Mouse (Mus musculus) heart, adult 2 months (tissue): Measurements from ENCODE around the gene Gm9774. TPM values are rescaled to one million over a fixed set of nuclear protein-coding genes. Genes with fewer than 3 reads are reported as not detected.

Experiments
- DNase-seq, 2 experiments: peaks; one replicate each; pipeline ENCODE4 v3.0.0; 2021
- H3K27ac ChIP-seq: fragments of 200-600 bp; 2 replicates; pipeline ENCODE4 v1.8.1; 2022
- H3K27me3 ChIP-seq: fragments of 200-500 bp; 2 replicates; pipeline ENCODE4 v1.6.1; 2012; ENCODE audit warnings: mild to moderate bottlenecking, low read length, inconsistent platforms, mixed read lengths; ENCODE audit not compliant: control insufficient read depth, insufficient read depth
- H3K36me3 ChIP-seq: fragments of 200-500 bp; 2 replicates; pipeline ENCODE4 v1.6.1; 2012; ENCODE audit warnings: low read length, inconsistent platforms; ENCODE audit not compliant: control insufficient read depth, insufficient read depth
- H3K4me1 ChIP-seq: fragments of 200-500 bp; 2 replicates; pipeline ENCODE4 v1.6.1; 2011; ENCODE audit warnings: low read length; ENCODE audit not compliant: control insufficient read depth, insufficient read depth
- H3K4me3 ChIP-seq: fragments of 200-600 bp; 2 replicates; pipeline ENCODE4 v1.8.1; 2022
- H3K79me2 ChIP-seq: fragments of 200-500 bp; replicated peaks from 2 replicates; pipeline ENCODE4 v1.6.1; 2012; ENCODE audit warnings: mild to moderate bottlenecking, inconsistent platforms, low read length, moderate library complexity, mixed read lengths; ENCODE audit not compliant: control insufficient read depth, insufficient read depth
- H3K9ac ChIP-seq: fragments of 200-500 bp; 2 replicates; pipeline ENCODE4 v1.6.1; 2012; ENCODE audit warnings: low read depth, mild to moderate bottlenecking, control low read depth, inconsistent platforms, low read length, mixed read lengths
- CTCF ChIP-seq: fragments of 200-600 bp; IDR thresholded peaks from 2 replicates; pipeline ENCODE4 v1.8.1; 2022; ENCODE audit warnings: antibody characterized with exemption, mild to moderate bottlenecking, moderate library complexity
- EP300 ChIP-seq: fragments of 200-500 bp; IDR thresholded peaks from 2 replicates; pipeline ENCODE4 v1.6.1; 2011; ENCODE audit warnings: low read depth, low read length, control low read depth; ENCODE audit not compliant: insufficient read depth
- POLR2A ChIP-seq: fragments of 200-500 bp; IDR thresholded peaks from 2 replicates; pipeline ENCODE4 v1.6.1; 2011; ENCODE audit warnings: mild to moderate bottlenecking, low read depth, low read length, control low read depth; ENCODE audit not compliant: insufficient read depth
- WGBS: fragments of 180-500 bp; shearing (Covaris S2); methylation state at CpG from one replicate; pipeline ENCODE4 v1.1.7; 2018; 5-methylcytosine and 5-hydroxymethylcytosine counted together
- intact Hi-C: fragments of 180-260 bp; cut with DNase I; formaldehyde crosslinking; loops from one replicate; pipeline ENCODE4 v1.15.1; 2025
- polyA plus RNA-seq: library from polyadenylated mRNA; depleted of rRNA; stranded (reverse); fragments of >200 nt; gene quantifications from 2 replicates; pipeline ENCODE4 v1.2.3, GENCODE M21; 2012; rRNA removed
- total RNA-seq, 2 experiments: library from RNA; stranded (reverse); gene quantifications; 2 replicates each; pipeline ENCODE4 v1.2.3; 2021

The Gm9774 gene
- total and polyA plus RNA-seq, 3 experiments = 3.3 to 4.7 (median 3.5) TPM

DNA sequence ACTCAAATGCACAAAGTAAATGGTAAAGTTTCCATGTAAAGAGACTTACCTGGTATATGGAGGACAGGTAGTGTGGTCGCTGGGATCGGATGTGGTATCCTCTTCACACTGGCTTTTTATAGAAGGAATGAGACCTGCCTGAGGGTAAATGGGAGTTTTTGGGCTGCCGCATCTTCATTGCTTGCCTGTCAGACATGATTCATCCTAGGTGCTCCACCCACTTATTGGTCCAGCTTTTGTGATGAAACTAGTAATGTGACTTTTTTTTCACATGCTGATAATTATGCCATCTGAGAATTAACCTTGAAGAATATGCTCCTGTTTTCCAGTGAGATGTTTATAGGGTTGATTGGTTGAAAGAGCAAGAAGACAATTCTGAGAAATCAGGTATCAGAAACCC, 9.5 kb upstream of the Gm9774 start, which contains the start of gene Sprr1b:
TSS of gene Sprr1b (minus strand) at position 101 of the 400 bp plus-strand sequence.
- Histone ChIP-seq H3K27ac (no peak within 1 kb of the TSS), H3K36me3 (no peaks in the 10 kb centered on the region), H3K4me1 (no peaks in the 10 kb centered on the region), H3K9ac (no peak within 1 kb of the TSS), H3K27me3 (no peaks in the 10 kb centered on the region), H3K4me3 (no peak within 1 kb of the TSS), H3K79me2 (no peaks in the 10 kb centered on the region)
- intact Hi-C loops = no loop called here
- 89% methylated on average over 3 of the region's 3 CpGs for WGBS
- TF ChIP-seq POLR2A = no peak
- no peak for DNase-seq

DNA sequence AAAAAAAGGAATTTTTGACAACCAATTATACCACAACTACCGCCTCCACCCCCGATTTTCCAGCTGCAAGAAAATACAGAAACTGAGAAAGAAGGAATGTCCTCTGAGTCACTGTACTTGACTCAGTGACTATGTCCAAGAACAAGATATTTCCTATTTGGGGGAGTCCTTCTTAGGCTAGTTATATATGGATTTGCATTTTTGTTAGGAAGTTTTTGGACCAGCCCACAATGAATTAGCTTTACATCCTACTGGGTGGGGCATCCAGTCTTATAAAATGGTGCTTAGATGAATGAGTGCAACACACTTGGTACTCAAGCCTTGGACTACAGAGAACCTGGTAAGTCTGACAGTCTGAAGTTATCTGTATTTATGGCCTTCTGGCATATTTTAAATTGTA, 3.1 kb upstream of the Gm9774 start, which contains the start of gene Sprr2k:
TSS of gene Sprr2k (plus strand) at position 301 of the 400 bp plus-strand sequence.
- TF ChIP-seq EP300 = no peak
- TF ChIP-seq CTCF = no peak
- no peak for TF ChIP-seq POLR2A
- no peak for DNase-seq

DNA sequence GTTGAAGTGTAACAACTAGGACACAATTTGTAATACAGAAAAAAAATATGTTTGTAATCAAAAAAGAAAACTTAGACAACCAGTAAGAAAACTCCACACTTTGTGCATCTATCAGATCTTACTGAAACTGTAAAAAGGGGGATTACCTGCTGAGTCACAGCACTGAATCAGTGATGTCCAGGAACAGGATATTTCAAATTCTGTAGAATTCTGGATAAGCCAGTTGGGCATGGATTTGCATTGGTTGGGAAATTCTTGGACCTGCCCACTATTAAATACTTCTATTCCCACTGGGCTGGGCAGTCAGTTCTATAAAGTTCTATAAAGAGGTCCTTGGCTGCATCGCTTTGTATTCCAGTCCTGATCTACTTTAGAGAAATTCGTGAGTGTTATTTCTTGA, 11.4 kb downstream of the Gm9774 start, which contains the start of gene Sprr2j-ps:
TSS of gene Sprr2j-ps (plus strand) at position 301 of the 400 bp plus-strand sequence.
- no peaks in the 10 kb centered on the region for H3K79me2 ChIP-seq
- no peak within 1 kb of the TSS for H3K27ac ChIP-seq
- DNase-seq = no peak
- no peak within 1 kb of the TSS for H3K9ac ChIP-seq
- no peak for TF ChIP-seq CTCF
- TF ChIP-seq POLR2A = no peak
- no peak for TF ChIP-seq EP300
- 88% methylated on average over 2 of the region's 2 CpGs for WGBS
- intact Hi-C loops = no loop called here
- H3K27me3 ChIP-seq = no peaks in the 10 kb centered on the region
- H3K36me3 ChIP-seq = no peaks in the 10 kb centered on the region
- H3K4me1 ChIP-seq = no peaks in the 10 kb centered on the region
- no peak within 1 kb of the TSS for H3K4me3 ChIP-seq

More for the DNA sequence above, 3.1 kb upstream of the Gm9774 start, which contains the start of gene Sprr2k:
- H3K27me3 ChIP-seq = no peaks in the 10 kb centered on the region
- H3K79me2 ChIP-seq = no peaks in the 10 kb centered on the region
- no peaks in the 10 kb centered on the region for H3K4me1 ChIP-seq
- intact Hi-C loops = no loop called here
- no peaks in the 10 kb centered on the region for H3K36me3 ChIP-seq
- H3K9ac ChIP-seq = no peak within 1 kb of the TSS
- H3K4me3 ChIP-seq = no peak within 1 kb of the TSS
- WGBS = 71% methylated on average over 2 of the region's 2 CpGs
- H3K27ac ChIP-seq = no peak within 1 kb of the TSS

DNA sequence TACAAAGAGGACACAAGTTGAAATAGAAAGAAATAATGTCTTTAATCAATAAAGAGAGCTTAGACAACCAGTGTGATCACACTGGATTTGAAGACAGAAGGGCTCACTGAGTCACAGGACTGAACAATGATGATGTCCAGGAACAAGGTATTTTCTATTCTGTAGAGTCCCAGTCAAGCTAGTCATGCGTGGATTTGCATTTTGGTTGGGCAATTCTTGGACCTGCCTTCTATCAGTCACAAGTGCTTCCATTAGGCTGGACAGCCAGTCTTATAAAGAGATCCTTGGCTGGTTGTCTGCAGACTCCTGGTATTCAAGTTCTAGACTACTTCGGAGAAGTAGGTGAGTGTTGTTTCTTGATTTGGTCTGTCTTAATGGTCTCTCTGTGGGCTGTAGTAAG, 21.5 kb downstream of the Gm9774 start, which contains the start of gene Sprr2i:
TSS of gene Sprr2i (plus strand) at position 301 of the 400 bp plus-strand sequence.
- H3K36me3 ChIP-seq = no peaks in the 10 kb centered on the region
- H3K27me3 ChIP-seq = no peaks in the 10 kb centered on the region
- H3K9ac ChIP-seq = no peak within 1 kb of the TSS
- no peaks in the 10 kb centered on the region for H3K4me1 ChIP-seq
- DNase-seq = no peak
- no peak within 1 kb of the TSS for H3K27ac ChIP-seq
- 84% methylated on average over 2 of the region's 2 CpGs for WGBS
- intact Hi-C loops = no loop called here
- H3K79me2 ChIP-seq = no peaks in the 10 kb centered on the region
- TF ChIP-seq POLR2A (no peak), EP300 (no peak), CTCF (no peak)
- no peak within 1 kb of the TSS for H3K4me3 ChIP-seq

DNA sequence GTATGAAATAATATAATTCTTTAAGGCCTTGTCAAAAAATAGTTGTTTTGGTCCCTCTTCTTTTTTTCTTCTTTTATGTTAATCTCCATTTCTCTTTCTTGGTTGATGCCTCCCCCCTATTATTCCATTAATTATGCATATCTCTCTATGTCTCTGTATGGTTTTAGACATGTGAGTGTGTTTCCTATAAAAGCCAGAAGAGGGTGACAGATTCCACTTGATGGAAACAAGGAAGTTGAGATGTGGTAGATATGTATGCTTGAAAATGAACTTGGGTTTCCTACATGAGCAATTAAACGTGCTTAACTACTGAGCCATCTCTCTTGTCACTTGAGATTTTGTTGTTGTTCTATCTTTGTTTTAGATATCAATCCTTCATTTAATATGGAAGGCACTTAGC, 34.9 kb downstream of the Gm9774 start:
- no peak overlapping the region for H3K9ac ChIP-seq
- H3K27me3 ChIP-seq = no peaks in the 10 kb centered on the region
- no peaks in the 10 kb centered on the region for H3K36me3 ChIP-seq
- intact Hi-C loops = loop anchor here (2.0 kb wide), 1 partner anchor 114 kb away; no protein-coding TSS in a partner anchor
- no peak overlapping the region for H3K27ac ChIP-seq
- WGBS = 14% methylated on average over 1 of the region's 1 CpGs
- DNase-seq = no peak
- H3K79me2 ChIP-seq = no peaks in the 10 kb centered on the region
- no peaks in the 10 kb centered on the region for H3K4me1 ChIP-seq
- TF ChIP-seq EP300 (no peak), CTCF (peak; percentile 47), POLR2A (no peak)
- H3K4me3 ChIP-seq = no peak overlapping the region

DNA sequence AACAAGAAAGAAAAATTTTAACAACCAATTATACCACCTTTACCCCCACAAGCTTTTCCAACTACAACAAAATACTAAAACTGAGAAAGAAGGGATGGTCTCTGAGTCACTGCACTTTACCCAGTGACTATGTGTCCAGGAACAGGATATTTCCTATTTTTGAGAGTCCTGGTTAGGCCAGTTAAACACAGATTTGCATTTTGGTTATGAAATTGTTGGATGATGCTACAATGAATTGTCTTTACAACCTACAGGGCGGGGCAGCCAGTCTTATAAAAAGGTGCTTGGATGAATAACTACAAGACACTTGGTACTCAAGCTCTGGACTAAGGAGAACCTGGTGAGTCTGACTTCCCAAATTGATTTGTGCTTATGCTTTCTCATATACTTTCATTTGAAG, 43.8 kb downstream of the Gm9774 start, which contains the start of gene Sprr2h:
TSS of gene Sprr2h (plus strand) at position 301 of the 400 bp plus-strand sequence.
- TF ChIP-seq EP300 = no peak
- no peak for TF ChIP-seq CTCF
- TF ChIP-seq POLR2A = no peak
- H3K27me3 ChIP-seq = no peaks in the 10 kb centered on the region
- H3K9ac ChIP-seq = no peak within 1 kb of the TSS
- DNase-seq = no peak
- no peaks in the 10 kb centered on the region for H3K79me2 ChIP-seq
- no peak within 1 kb of the TSS for H3K4me3 ChIP-seq
- intact Hi-C loops = no loop called here
- H3K27ac ChIP-seq = no peak within 1 kb of the TSS
- H3K4me1 ChIP-seq = no peaks in the 10 kb centered on the region
- WGBS = 65% methylated on average over 1 of the region's 1 CpGs
- no peaks in the 10 kb centered on the region for H3K36me3 ChIP-seq

Other genes with a start within 250 kb of the Gm9774 start
- not detected for gene Sprr2a1, start 213.6 kb downstream of the Gm9774 start, total RNA-seq
- gene Sprr2a1, start 213.6 kb downstream of the Gm9774 start, polyA plus RNA-seq = not detected in 2 replicates
- 1 to 10 TPM in 1 of 2 experiments, under 1 TPM in 1; 0.43 to 1.1 TPM for gene Sprr2a2, start 213.5 kb downstream of the Gm9774 start, total RNA-seq
- gene Sprr2a2, start 213.5 kb downstream of the Gm9774 start, polyA plus RNA-seq = 5.7 and 5.8 TPM in 2 replicates
- gene Sprr2a3, start 144.0 kb downstream of the Gm9774 start, total RNA-seq = not detected
- 0.18 TPM in 2 replicates for gene Sprr2a3, start 144.0 kb downstream of the Gm9774 start, polyA plus RNA-seq
- not detected for gene Sprr2b, start 112.8 kb downstream of the Gm9774 start, total RNA-seq
- not detected in 2 replicates for gene Sprr2b, start 112.8 kb downstream of the Gm9774 start, polyA plus RNA-seq
- not detected for gene Sprr2d, start 90.3 kb downstream of the Gm9774 start, total RNA-seq
- gene Sprr2d, start 90.3 kb downstream of the Gm9774 start, polyA plus RNA-seq = not detected in 2 replicates
- not detected for gene Sprr2e, start 77.3 kb downstream of the Gm9774 start, total RNA-seq
- not detected in 2 replicates for gene Sprr2e, start 77.3 kb downstream of the Gm9774 start, polyA plus RNA-seq
- not detected for gene Sprr2f, start 64.2 kb downstream of the Gm9774 start, total RNA-seq
- not detected in 2 replicates for gene Sprr2f, start 64.2 kb downstream of the Gm9774 start, polyA plus RNA-seq
- gene Sprr2h, start 43.7 kb downstream of the Gm9774 start, total RNA-seq = not detected
- not detected in 2 replicates for gene Sprr2h, start 43.7 kb downstream of the Gm9774 start, polyA plus RNA-seq
- not detected for gene Sprr2i, start 21.4 kb downstream of the Gm9774 start, total RNA-seq
- not detected in 2 replicates for gene Sprr2i, start 21.4 kb downstream of the Gm9774 start, polyA plus RNA-seq
- gene Sprr2j-ps, start 11.3 kb downstream of the Gm9774 start, total RNA-seq = not detected
- not detected in 2 replicates for gene Sprr2j-ps, start 11.3 kb downstream of the Gm9774 start, polyA plus RNA-seq
- not detected for gene Sprr2k, start 3.2 kb upstream of the Gm9774 start, total RNA-seq
- not detected in 2 replicates for gene Sprr2k, start 3.2 kb upstream of the Gm9774 start, polyA plus RNA-seq
- not detected for gene Sprr1b, start 9.4 kb upstream of the Gm9774 start, total RNA-seq
- gene Sprr1b, start 9.4 kb upstream of the Gm9774 start, polyA plus RNA-seq = not detected in 2 replicates
- not detected for gene Sprr3, start 29.3 kb upstream of the Gm9774 start, total RNA-seq
- not detected in 2 replicates for gene Sprr3, start 29.3 kb upstream of the Gm9774 start, polyA plus RNA-seq
- not detected for gene Sprr1a, start 56.5 kb upstream of the Gm9774 start, total RNA-seq
- gene Sprr1a, start 56.5 kb upstream of the Gm9774 start, polyA plus RNA-seq = 0.66 TPM in 1 of 2 replicates, not detected in the other
- gene Sprr4, start 71.1 kb upstream of the Gm9774 start, total RNA-seq = not detected
- not detected in 2 replicates for gene Sprr4, start 71.1 kb upstream of the Gm9774 start, polyA plus RNA-seq
- gene 2310046K23Rik, start 105.1 kb upstream of the Gm9774 start, total RNA-seq = not detected
- gene 2310046K23Rik, start 105.1 kb upstream of the Gm9774 start, polyA plus RNA-seq = not detected in 2 replicates
- gene Ivl, start 144.3 kb upstream of the Gm9774 start, total RNA-seq = not detected
- gene Ivl, start 144.3 kb upstream of the Gm9774 start, polyA plus RNA-seq = not detected in 2 replicates
- gene Smcp, start 159.6 kb upstream of the Gm9774 start, total RNA-seq = not detected
- 0.86 and 0.91 TPM in 2 replicates for gene Smcp, start 159.6 kb upstream of the Gm9774 start, polyA plus RNA-seq
- not detected for gene 2210017I01Rik, start 178.1 kb upstream of the Gm9774 start, total RNA-seq
- gene 2210017I01Rik, start 178.1 kb upstream of the Gm9774 start, polyA plus RNA-seq = not detected in 2 replicates
- gene Lce6a, start 192.2 kb upstream of the Gm9774 start, total RNA-seq = not detected
- gene Lce6a, start 192.2 kb upstream of the Gm9774 start, polyA plus RNA-seq = not detected in 2 replicates
- gene Lce1a1, start 218.9 kb upstream of the Gm9774 start, total RNA-seq = not detected
- gene Lce1a1, start 218.9 kb upstream of the Gm9774 start, polyA plus RNA-seq = not detected in 2 replicates
- gene Lce1b, start 227.5 kb upstream of the Gm9774 start, total RNA-seq = not detected
- not detected in 2 replicates for gene Lce1b, start 227.5 kb upstream of the Gm9774 start, polyA plus RNA-seq
- gene Lce1a2, start 240.9 kb upstream of the Gm9774 start, total RNA-seq = not detected
- not detected in 2 replicates for gene Lce1a2, start 240.9 kb upstream of the Gm9774 start, polyA plus RNA-seq
- not detected for gene Lce1c, start 249.8 kb upstream of the Gm9774 start, total RNA-seq
- gene Lce1c, start 249.8 kb upstream of the Gm9774 start, polyA plus RNA-seq = not detected in 2 replicates